Mouse (Mus musculus) gastrocnemius, postnatal 36 days (tissue): Measurements from ENCODE around the gene Zfp57. TPM values are rescaled to one million over a fixed set of nuclear protein-coding genes. Genes with fewer than 3 reads are reported as not detected.
"Not testable (repeated sequence)": the region's sequence is repeated elsewhere in the genome, so short reads cannot be mapped to it uniquely, and the experiment has no call there.

ENCODE experiments used
- DNase-seq, 2 experiments: peaks; one replicate each; pipeline ENCODE4 v3.0.0; 2022
- intact Hi-C: fragments of 180-260 bp; cut with DNase I; formaldehyde crosslinking; loops from one replicate; pipeline ENCODE4 v1.15.1; 2025
- total RNA-seq, 2 experiments: library from RNA; stranded (reverse); gene quantifications; 2 replicates each; pipeline ENCODE4 v1.2.3; 2021

Zfp57 gene
- total RNA-seq, 2 experiments from 2014 or later, result 0.23 to 0.59 TPM

- no peak for DNase-seq
- intact Hi-C loops, result no loop called here
Measured at GRCm38 (mm10) chr17:36993770-36994325, 7.1 kb upstream of the Zfp57 start.

DNA sequence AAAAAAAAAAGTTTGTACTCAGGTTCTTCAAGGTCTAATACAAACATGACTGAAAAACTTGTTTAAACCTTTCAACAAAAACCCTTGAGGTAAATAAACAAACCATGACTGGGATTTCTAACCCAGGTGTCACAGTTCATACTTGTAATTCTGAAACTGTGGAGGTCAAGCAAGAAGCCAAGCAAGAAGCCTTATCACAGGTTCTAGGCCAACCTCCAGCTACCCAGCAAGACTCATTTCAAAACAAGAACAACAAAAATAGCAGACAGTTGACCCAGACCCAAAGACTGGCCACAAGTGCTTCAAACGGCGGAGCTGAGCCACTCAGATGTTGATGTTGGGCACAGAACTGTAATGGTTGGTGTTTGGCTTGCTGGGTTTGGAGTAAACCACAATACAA lies 6.4 kb upstream of the Zfp57 start:
- intact Hi-C loops, result no loop called here
- DNase-seq, result no peak

GRCm38 (mm10) chr17:36995448-36995847 lies 5.5 kb upstream of the Zfp57 start:
- no peak for DNase-seq
- intact Hi-C loops, result loop anchor here (5.0 kb wide), 1 partner anchor 83 kb away; no protein-coding TSS in a partner anchor

DNA sequence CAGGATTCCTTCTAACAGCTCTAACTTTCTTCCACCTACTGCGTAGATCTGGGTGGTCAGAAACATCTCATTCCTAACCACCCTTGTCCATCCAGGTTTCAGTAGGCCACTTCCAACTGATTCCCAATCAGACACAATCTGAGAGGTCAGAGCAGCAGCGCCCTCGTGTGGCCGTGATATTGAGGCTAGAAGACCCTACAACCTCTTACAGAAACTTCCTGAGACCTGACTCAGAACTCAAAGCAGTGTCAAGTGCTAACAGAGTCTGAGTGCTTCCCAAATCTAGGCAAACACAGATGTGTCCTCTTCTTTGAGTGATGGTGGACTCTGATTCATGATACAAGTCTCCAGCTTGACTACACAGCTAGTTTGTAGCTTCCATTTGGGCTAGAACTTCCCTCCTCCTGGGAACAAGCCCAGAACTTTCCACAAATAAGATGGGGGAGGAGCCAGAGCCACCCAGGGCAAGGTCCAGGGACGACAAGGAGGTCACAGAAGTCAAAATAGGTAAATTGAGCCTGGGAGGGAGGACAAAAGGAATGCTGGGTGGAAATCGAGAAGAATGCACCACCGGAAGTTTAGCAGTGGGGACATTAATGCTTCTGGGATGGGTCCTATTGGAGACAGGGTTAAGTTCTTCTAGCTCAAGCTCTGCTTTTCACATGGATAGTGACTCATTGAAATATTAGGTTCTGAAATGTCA lies 3.8 kb upstream of the Zfp57 start:
- intact Hi-C loops, result loop anchor here (5.0 kb wide), 1 partner anchor 85 kb away; no protein-coding TSS in a partner anchor
- DNase-seq, result peak; percentile 50 to 66

DNA sequence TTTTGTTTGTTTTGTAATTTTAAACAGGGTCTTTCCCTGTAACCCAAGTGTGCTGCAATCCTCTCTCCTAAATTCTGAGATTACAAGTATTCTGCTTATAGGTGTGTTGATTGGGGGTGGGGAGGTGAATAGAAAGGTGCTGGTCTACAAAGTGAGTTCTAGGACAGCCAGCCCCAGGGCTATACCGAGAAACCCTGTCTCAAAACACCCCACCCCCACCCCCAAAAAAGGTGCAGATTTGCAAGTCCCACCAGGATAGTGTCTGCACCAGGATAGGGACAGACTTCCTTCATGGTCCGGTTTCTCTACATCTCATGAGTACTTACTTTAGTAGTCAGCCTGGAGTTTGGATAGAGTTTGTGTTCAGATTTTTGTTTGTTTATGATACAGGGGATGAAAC lies 2.5 kb upstream of the Zfp57 start:
- intact Hi-C loops, result loop anchor here (5.0 kb wide), 1 partner anchor 86 kb away; no protein-coding TSS in a partner anchor
- DNase-seq, result no peak

GRCm38 (mm10) chr17:37002364-37003330 lies 1.7 kb downstream of the Zfp57 start:
- DNase-seq, result peak; percentile 6 to 18
- intact Hi-C loops, result no loop called here

- DNase-seq, result no peak
- intact Hi-C loops, result no loop called here
Measured at GRCm38 (mm10) chr17:37003366-37003765, 2.4 kb downstream of the Zfp57 start.

- intact Hi-C loops, result no loop called here
- no peak for DNase-seq
Measured at GRCm38 (mm10) chr17:37008161-37008560, 7.2 kb downstream of the Zfp57 start.

DNA sequence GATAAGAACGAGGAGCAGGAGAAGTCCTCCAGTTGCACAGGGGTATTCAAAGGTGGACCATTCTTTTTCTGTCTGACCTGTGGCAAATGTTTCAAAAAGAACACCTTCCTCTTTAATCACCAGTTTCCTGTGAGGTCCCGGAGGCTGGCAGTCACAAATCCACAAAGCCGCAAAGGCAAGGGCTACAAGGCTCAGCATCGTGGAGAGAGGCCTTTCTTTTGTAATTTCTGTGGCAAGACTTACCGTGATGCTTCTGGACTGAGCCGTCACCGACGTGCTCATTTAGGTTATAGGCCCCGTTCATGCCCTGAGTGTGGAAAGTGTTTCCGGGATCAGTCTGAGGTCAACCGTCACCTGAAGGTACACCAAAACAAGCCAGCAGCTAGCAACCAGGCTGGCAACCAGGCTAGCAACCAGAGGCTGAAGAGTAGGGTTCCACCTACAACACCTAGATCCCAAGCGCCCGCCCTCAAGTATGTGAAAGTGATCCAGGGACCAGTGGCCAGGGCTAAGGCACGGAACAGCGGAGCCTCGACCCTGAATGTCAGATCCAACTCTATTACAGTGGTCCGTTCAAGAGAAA lies 8.6 kb downstream of the Zfp57 start:
- intact Hi-C loops, result no loop called here
- no peak for DNase-seq

DNA sequence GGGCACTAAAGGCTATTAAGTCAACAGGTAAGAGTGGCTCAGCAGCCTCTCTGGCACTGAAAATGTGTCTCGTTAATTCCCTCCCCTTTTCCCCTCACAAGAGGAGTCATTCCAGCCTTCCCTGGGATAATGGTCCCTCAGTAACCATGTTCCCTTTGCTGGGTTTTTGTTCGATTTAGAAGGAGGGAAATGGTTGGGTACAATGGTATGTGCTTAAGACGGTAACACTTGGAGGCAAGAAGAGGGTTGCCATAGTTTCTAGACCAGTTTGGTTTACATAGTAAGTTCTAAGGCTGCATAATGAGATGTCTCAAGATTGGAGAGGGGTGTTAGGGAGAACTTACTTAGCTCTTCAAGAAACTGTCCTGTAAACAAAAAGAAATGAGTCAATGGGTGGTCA lies 10.8 kb downstream of the Zfp57 start:
- no peak for DNase-seq
- intact Hi-C loops, result no loop called here

GRCm38 (mm10) chr17:37012141-37012540 lies 11.2 kb downstream of the Zfp57 start:
- DNase-seq, result no peak
- intact Hi-C loops, result no loop called here

- intact Hi-C loops, result no loop called here
- DNase-seq, result no peak
Measured at GRCm38 (mm10) chr17:37016333-37016732, 15.4 kb downstream of the Zfp57 start.

DNA sequence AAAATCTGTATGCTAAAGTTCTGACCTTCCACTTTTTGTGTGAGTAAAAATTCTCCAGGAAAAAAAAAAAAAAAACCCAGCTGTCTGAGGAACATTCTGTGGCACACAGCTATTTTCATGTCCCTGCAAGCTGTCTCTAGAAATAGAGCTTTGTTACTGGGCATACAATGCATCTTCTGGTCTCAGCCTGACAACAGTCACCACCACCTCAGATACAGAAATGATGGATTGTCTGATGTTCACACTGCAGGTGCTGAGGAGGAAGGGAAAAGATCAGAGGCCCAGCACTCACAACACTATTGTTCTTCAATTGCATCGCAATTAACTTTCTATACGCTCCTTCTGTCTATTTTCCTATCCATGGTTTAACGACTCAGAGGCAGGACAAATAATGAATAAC lies 17.4 kb downstream of the Zfp57 start:
- no peak for DNase-seq
- intact Hi-C loops, result no loop called here

DNA sequence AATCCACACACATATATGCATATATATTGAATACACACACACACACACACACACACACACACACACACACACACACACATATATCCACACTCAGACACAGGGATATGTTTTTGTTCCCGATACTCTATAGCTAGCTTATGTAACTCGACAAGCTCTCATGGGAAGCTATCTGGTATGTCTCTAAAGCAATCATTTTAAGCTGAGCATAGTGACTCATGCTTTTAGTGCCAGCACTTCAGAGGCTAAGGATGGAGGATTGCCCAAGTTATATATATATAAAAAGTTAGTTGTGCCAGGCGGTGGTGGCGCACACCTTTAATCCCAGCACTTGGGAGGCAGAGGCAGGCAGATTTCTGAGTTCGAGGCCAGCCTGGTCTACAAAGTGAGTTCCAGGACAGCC lies 18.3 kb downstream of the Zfp57 start:
- intact Hi-C loops, DNase-seq: not testable (repeated sequence)

- DNase-seq, result no peak
Measured at GRCm38 (mm10) chr17:37022628-37023576, 21.9 kb downstream of the Zfp57 start, which contains the start of gene Mog. Mog (minus strand) TSS chr17:37023398.

DNA sequence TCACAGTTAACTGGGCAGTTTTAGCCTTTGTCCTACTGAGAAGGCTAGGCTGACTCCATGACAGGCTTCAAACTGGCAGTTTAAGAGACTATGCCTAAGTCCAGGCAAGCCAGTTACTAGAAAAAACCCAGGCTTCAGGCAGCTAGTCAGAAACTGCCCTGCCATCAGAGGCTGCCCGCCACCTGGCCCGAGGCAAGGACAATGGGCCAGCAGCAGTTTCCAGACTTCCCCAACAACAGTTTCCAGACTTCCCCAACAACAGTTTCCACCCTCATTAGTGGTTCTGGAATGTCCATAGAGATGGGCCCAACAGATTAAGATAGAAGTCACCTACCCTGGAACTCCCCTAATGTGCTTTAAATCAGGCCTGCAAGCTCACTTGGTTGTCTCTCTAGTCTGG lies 25.5 kb downstream of the Zfp57 start:
- intact Hi-C loops, result no loop called here

More at GRCm38 (mm10) chr17:37022628-37023576, 21.9 kb downstream of the Zfp57 start, which contains the start of gene Mog:
- intact Hi-C loops, result no loop called here

DNA sequence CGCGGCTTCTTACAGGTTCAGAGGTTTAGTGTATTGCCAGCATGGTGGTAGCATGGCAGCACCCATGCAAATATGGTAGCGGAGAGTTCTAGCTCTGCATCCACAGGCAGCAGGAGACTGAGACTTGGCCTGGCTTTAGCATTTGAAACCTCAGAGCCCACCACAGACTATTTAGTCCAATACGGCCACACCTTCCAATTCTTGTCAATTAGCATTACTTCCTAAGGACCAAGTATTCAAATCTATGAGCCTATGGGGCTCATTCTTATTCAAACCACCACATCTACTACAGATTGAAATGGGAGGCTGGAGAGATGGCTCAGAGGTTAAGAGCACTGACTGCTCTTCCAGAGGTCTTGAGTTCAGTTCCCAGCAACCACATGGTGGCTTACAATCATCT lies 26.5 kb downstream of the Zfp57 start:
- intact Hi-C loops, result no loop called here
- DNase-seq, result no peak

More for the DNA sequence above, 25.5 kb downstream of the Zfp57 start:
- DNase-seq, result no peak

GRCm38 (mm10) chr17:37028212-37028611 lies 27.2 kb downstream of the Zfp57 start:
- no peak for DNase-seq
- intact Hi-C loops, result no loop called here

GRCm38 (mm10) chr17:37028683-37029120 lies 27.7 kb downstream of the Zfp57 start:
- peak; percentile 80 for DNase-seq
- intact Hi-C loops, result no loop called here
